Mouse (Mus musculus) myocyte (in vitro differentiated cells): Measurements from ENCODE around the gene Sox5.

ENCODE experiments used
- CEBPB ChIP-seq: IDR thresholded peaks from 2 replicates; pipeline ENCODE4 v1.6.1; 2011; ENCODE audit warnings: mild to moderate bottlenecking, moderate library complexity; ENCODE audit not compliant: poor library complexity, insufficient read depth, severe bottlenecking
- MAX ChIP-seq: IDR thresholded peaks from one replicate; pipeline ENCODE4 v1.6.1; 2011; ENCODE audit warnings: low read depth, mild to moderate bottlenecking, control low read depth
- MYOD1 ChIP-seq, 3 experiments: IDR thresholded peaks; one replicate each; pipeline ENCODE4 v1.6.1; 2011; ENCODE audit warnings: control low read depth in 2 of 3, low read depth in 2 of 3, mild to moderate bottlenecking in 2 of 3, moderate library complexity in 1 of 3; ENCODE audit not compliant: insufficient read length in 2 of 3, control insufficient read depth in 1 of 3
- MYOG ChIP-seq, 3 experiments: IDR thresholded peaks; one replicate each; pipeline ENCODE4 v1.6.1; 2011; ENCODE audit warnings: control low read depth in 2 of 3, low read depth in 2 of 3, mild to moderate bottlenecking in 2 of 3; ENCODE audit not compliant: insufficient read length in 2 of 3, control insufficient read depth in 1 of 3, insufficient read depth in 1 of 3
- POLR2A ChIP-seq: IDR thresholded peaks from one replicate; pipeline ENCODE4 v1.6.1; 2011; ENCODE audit warnings: low read depth, mild to moderate bottlenecking, control low read depth, moderate library complexity; ENCODE audit not compliant: insufficient read length
- POLR2AphosphoS2 ChIP-seq: IDR thresholded peaks from one replicate; pipeline ENCODE4 v1.6.1; 2011; ENCODE audit warnings: low read depth, control low read depth; ENCODE audit not compliant: insufficient read length
- REST ChIP-seq: IDR thresholded peaks from one replicate; pipeline ENCODE4 v1.6.1; 2011; ENCODE audit warnings: mild to moderate bottlenecking, control low read depth, moderate library complexity; ENCODE audit not compliant: insufficient read depth, insufficient read length
- TCF12 ChIP-seq: IDR thresholded peaks from one replicate; pipeline ENCODE4 v1.6.1; 2011; ENCODE audit warnings: mild to moderate bottlenecking, control low read depth; ENCODE audit not compliant: poor library complexity, insufficient read depth, severe bottlenecking
- USF1 ChIP-seq: IDR thresholded peaks from one replicate; pipeline ENCODE4 v1.6.1; 2011; ENCODE audit warnings: low read depth, mild to moderate bottlenecking, control low read depth, moderate library complexity

GRCm38 (mm10) chr6:144518811-144519210, 263.0 kb downstream of the Sox5 start:
- no peak for TF ChIP-seq TCF12
- TF ChIP-seq REST: no peak
- TF ChIP-seq POLR2AphosphoS2: no peak
- TF ChIP-seq MYOG (IDR thresholded peaks at IDR 0.05; ENCODE audit: control insufficient read depth in 1 of 3, insufficient read depth in 1 of 3, insufficient read length in 2 of 3, low read depth in 2 of 3): no peak
- no peak for TF ChIP-seq USF1
- TF ChIP-seq POLR2A: no peak
- TF ChIP-seq MYOD1 (IDR thresholded peaks at IDR 0.05; ENCODE audit: control insufficient read depth in 1 of 3, insufficient read length in 2 of 3, low read depth in 2 of 3): no peak
- no peak for TF ChIP-seq CEBPB
- no peak for TF ChIP-seq MAX
